Mouse (Mus musculus): ENCODE data around the gene Sprr2a1.
"Not testable (repeated sequence)": the region's sequence is repeated elsewhere in the genome, so short reads cannot be mapped to it uniquely, and the experiment has no call there.

- TF ChIP-seq TCF12 (IDR thresholded peaks at IDR 0.05; ENCODE audit: insufficient read depth, poor library complexity, severe bottlenecking); POLR2A (IDR thresholded peaks at IDR 0.05; ENCODE audit: insufficient read length, low read depth); USF1 (IDR thresholded peaks at IDR 0.05; ENCODE audit: low read depth); MYOG (IDR thresholded peaks at IDR 0.05; ENCODE audit: control insufficient read depth in 1 of 3, insufficient read depth in 1 of 3, insufficient read length in 2 of 3, low read depth in 2 of 3); MAX (IDR thresholded peaks at IDR 0.05; ENCODE audit: low read depth): not testable (repeated sequence)
Observed at GRCm38 (mm10) chr3:92223708-92224107, 8.1 kb downstream of the Sprr2a1 start.
